Mouse (Mus musculus): ENCODE measurements at regions not wholly inside any gene's neighbourhood (a gene's known extent, or its start where the extent isn't known, plus 50 kb on each side); places are given as distances from the start of the nearest gene placed in this dataset.

DNA sequence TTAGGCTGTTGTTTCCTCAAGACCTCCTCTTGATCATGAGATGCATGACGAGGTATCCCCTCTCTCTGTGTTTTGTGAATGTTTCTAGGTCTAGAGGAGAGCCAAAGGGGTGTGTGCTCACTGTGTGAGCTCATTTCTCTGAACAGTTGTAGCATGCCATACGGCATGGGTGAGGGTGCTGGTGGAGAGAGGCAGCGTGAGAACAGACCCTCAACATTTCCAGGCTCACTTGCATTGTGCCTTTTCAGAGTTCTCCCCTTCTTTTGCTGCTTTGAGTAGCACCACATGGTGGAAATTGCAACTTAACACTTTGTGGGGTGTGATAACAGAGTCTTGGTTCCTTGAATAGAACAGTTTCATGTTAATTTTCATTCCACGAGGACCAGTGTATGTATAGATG lies 315.8 kb downstream of the Brinp2 start:
- no peaks in the 10 kb centered on the region for H3K36me3 ChIP-seq
- DNase-seq (ENCODE audit: low spot score) = no peak
- no peaks in the 10 kb centered on the region for H3K27me3 ChIP-seq (ENCODE audit: low read depth, poor library complexity, severe bottlenecking)
- WGBS = 78% methylated on average over 4 of the region's 4 CpGs
- no peaks in the 10 kb centered on the region for H3K9me3 ChIP-seq (replicated peaks)
- H3K4me3 ChIP-seq = no peak overlapping the region
- H3K27ac ChIP-seq = no peak overlapping the region
- no peaks in the 10 kb centered on the region for H3K4me1 ChIP-seq

GRCm38 (mm10) chr1:158052644-158053043 lies 303.5 kb downstream of the Brinp2 start:
- H3K9me3 ChIP-seq (replicated peaks) = no peaks in the 10 kb centered on the region
- H3K36me3 ChIP-seq = no peaks in the 10 kb centered on the region
- H3K27ac ChIP-seq = no peak overlapping the region
- DNase-seq (ENCODE audit: low spot score) = no peak
- H3K4me1 ChIP-seq = no peaks in the 10 kb centered on the region
- H3K27me3 ChIP-seq (ENCODE audit: low read depth, poor library complexity, severe bottlenecking) = no peaks in the 10 kb centered on the region
- WGBS = 84% methylated on average over 4 of the region's 4 CpGs
- no peak overlapping the region for H3K4me3 ChIP-seq

DNA sequence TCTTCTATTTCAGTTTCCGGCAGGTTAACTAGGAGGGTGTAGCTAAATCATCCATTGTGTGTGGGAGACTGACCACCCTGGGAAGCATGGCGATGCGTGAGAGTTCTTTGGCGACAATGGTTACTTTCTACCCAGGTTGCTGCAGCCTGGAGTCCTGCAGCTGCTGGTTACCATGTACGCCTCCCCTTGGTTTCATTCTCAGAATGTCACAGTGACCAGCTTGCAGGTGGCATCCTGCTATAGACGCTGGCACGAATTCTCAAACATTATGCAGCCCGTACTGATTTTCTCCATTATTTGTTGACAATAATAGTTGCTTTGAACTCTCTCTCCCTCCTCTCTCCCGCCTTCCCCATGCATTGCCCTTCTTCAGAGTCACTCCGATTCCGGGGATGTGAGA lies 301.2 kb downstream of the Brinp2 start:
- Histone ChIP-seq H3K36me3 (no peaks in the 10 kb centered on the region), H3K27me3 (ENCODE audit: low read depth, poor library complexity, severe bottlenecking) (no peaks in the 10 kb centered on the region), H3K9me3 (replicated peaks) (no peaks in the 10 kb centered on the region), H3K4me3 (no peak overlapping the region), H3K27ac (no peak overlapping the region), H3K4me1 (no peaks in the 10 kb centered on the region)
- DNase-seq (ENCODE audit: low spot score) = no peak
- 85% methylated on average over 11 of the region's 11 CpGs for WGBS

DNA sequence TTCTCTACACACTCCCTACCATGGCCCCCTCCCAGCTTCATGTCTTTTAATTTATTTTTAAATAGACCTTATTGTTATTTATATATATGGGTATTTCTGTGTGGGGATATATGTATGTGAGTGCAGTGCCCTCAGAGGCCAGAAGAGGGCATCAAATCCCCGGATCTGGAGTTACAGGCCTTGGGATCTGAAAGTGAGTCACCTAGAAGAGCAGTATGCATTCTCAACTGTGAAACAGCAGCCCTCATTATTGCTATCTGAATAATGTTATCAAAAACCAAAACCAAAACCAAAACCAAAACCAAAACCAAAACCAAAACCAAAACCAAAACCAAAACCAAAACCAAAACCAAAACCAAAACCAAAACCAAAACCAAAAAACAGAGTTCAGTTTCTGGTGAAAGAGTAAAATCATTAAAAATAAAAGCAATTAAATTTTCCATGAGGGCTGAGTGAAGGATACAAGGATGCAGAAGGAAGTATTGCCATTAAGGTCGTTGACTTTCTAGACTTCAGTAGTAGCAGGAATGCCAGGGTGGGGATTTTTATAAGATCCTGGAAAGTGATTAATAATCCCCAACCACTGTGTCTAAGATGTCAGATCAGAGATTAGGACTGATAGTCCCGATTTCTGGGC lies 299.0 kb downstream of the Brinp2 start:
- no peaks in the 10 kb centered on the region for H3K4me1 ChIP-seq

GRCm38 (mm10) chr1:158057789-158058188 lies 298.3 kb downstream of the Brinp2 start:
- no peaks in the 10 kb centered on the region for H3K4me1 ChIP-seq

More for the DNA sequence above, 299.0 kb downstream of the Brinp2 start:
- Histone ChIP-seq H3K27me3 (ENCODE audit: low read depth, poor library complexity, severe bottlenecking) (no peaks in the 10 kb centered on the region), H3K9me3 (replicated peaks) (no peaks in the 10 kb centered on the region), H3K36me3 (no peaks in the 10 kb centered on the region), H3K27ac (no peak overlapping the region), H3K4me3 (no peak overlapping the region)
- 72% methylated on average over 3 of the region's 3 CpGs for WGBS
- no peak for DNase-seq (ENCODE audit: low spot score)

GRCm38 (mm10) chr1:158061995-158062394 lies 294.1 kb downstream of the Brinp2 start:
- no peaks in the 10 kb centered on the region for H3K9me3 ChIP-seq (replicated peaks)
- WGBS = 89% methylated on average over 6 of the region's 6 CpGs
- no peaks in the 10 kb centered on the region for H3K36me3 ChIP-seq
- no peaks in the 10 kb centered on the region for H3K27me3 ChIP-seq (ENCODE audit: low read depth, poor library complexity, severe bottlenecking)
- H3K4me1 ChIP-seq = no peaks in the 10 kb centered on the region
- H3K27ac ChIP-seq = no peak overlapping the region
- no peak overlapping the region for H3K4me3 ChIP-seq
- DNase-seq (ENCODE audit: low spot score) = no peak

More at GRCm38 (mm10) chr1:158057789-158058188, 298.3 kb downstream of the Brinp2 start:
- Histone ChIP-seq H3K36me3 (no peaks in the 10 kb centered on the region), H3K4me3 (no peak overlapping the region), H3K9me3 (replicated peaks) (no peaks in the 10 kb centered on the region), H3K27ac (no peak overlapping the region), H3K27me3 (ENCODE audit: low read depth, poor library complexity, severe bottlenecking) (no peaks in the 10 kb centered on the region)
- no peak for DNase-seq (ENCODE audit: low spot score)

- Histone ChIP-seq H3K27ac (no peak overlapping the region), H3K9me3 (replicated peaks) (no peaks in the 10 kb centered on the region), H3K36me3 (no peaks in the 10 kb centered on the region), H3K4me1 (peaks cover 4% of the 10 kb centered on the region; the same call in 1 of the 2 replicates), H3K4me3 (no peak overlapping the region), H3K27me3 (ENCODE audit: low read depth, poor library complexity, severe bottlenecking) (no peaks in the 10 kb centered on the region)
- no peak for DNase-seq (ENCODE audit: low spot score)
- WGBS = 83% methylated on average over 1 of the region's 1 CpGs
These were observed 273.9 kb downstream of the Brinp2 start for GRCm38 (mm10) chr1:158082181-158082580.

DNA sequence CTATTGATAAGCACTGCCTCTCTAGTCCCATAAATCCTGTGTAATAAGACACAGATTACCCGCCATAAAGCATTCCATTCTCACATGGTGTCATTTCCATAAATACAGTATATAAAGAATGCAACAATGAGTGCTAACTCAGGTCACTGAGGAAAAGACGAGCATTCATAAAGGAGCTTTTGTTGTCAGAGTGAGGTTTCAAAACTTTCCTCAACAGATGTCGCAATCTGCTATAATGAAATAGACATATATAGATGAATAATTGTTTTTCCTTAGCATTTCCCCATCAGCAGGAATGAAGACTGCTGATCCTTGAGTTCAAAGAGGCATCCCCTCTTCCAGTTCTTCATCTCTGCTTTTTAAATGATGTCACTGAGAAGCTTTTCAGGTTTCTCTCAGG lies 270.3 kb downstream of the Brinp2 start:
- Histone ChIP-seq H3K4me1 (peaks cover 6% of the 10 kb centered on the region), H3K4me3 (no peak overlapping the region), H3K9me3 (replicated peaks) (no peaks in the 10 kb centered on the region), H3K27ac (no peak overlapping the region), H3K36me3 (no peaks in the 10 kb centered on the region), H3K27me3 (ENCODE audit: low read depth, poor library complexity, severe bottlenecking) (no peaks in the 10 kb centered on the region)
- 93% methylated on average over 3 of the region's 3 CpGs for WGBS
- no peak for DNase-seq (ENCODE audit: low spot score)

- no peak for DNase-seq (ENCODE audit: low spot score)
- Histone ChIP-seq H3K27ac (no peak overlapping the region), H3K4me1 (no peaks in the 10 kb centered on the region), H3K4me3 (no peak overlapping the region), H3K36me3 (no peaks in the 10 kb centered on the region), H3K27me3 (ENCODE audit: low read depth, poor library complexity, severe bottlenecking) (no peaks in the 10 kb centered on the region), H3K9me3 (replicated peaks) (no peaks in the 10 kb centered on the region)
- WGBS = 92% methylated on average over 4 of the region's 4 CpGs
These were observed 258.6 kb downstream of the Brinp2 start for GRCm38 (mm10) chr1:158097500-158097899.

- H3K27me3 ChIP-seq (ENCODE audit: low read depth, poor library complexity, severe bottlenecking) = no peaks in the 10 kb centered on the region
- 87% methylated on average over 2 of the region's 2 CpGs for WGBS
- H3K4me1 ChIP-seq = no peaks in the 10 kb centered on the region
- no peaks in the 10 kb centered on the region for H3K36me3 ChIP-seq
- H3K4me3 ChIP-seq = no peak overlapping the region
- no peak overlapping the region for H3K27ac ChIP-seq
- H3K9me3 ChIP-seq (replicated peaks) = no peaks in the 10 kb centered on the region
- DNase-seq (ENCODE audit: low spot score) = no peak
These were observed 236.4 kb downstream of the Brinp2 start for GRCm38 (mm10) chr1:158119708-158120107.

GRCm38 (mm10) chr1:158124902-158125301 lies 231.2 kb downstream of the Brinp2 start:
- Histone ChIP-seq H3K36me3 (no peaks in the 10 kb centered on the region), H3K27me3 (ENCODE audit: low read depth, poor library complexity, severe bottlenecking) (no peaks in the 10 kb centered on the region), H3K4me3 (no peak overlapping the region), H3K4me1 (no peaks in the 10 kb centered on the region), H3K9me3 (replicated peaks) (no peaks in the 10 kb centered on the region), H3K27ac (no peak overlapping the region)
- no peak for DNase-seq (ENCODE audit: low spot score)
- WGBS = 86% methylated on average over 3 of the region's 3 CpGs

GRCm38 (mm10) chr1:158126272-158126671 lies 229.9 kb downstream of the Brinp2 start:
- Histone ChIP-seq H3K27ac (no peak overlapping the region), H3K27me3 (ENCODE audit: low read depth, poor library complexity, severe bottlenecking) (no peaks in the 10 kb centered on the region), H3K9me3 (replicated peaks) (no peaks in the 10 kb centered on the region), H3K36me3 (no peaks in the 10 kb centered on the region), H3K4me3 (no peak overlapping the region), H3K4me1 (no peaks in the 10 kb centered on the region)
- WGBS = 96% methylated on average over 2 of the region's 2 CpGs
- no peak for DNase-seq (ENCODE audit: low spot score)

GRCm38 (mm10) chr1:158129243-158129770 lies 226.8 kb downstream of the Brinp2 start:
- peaks cover 7% of the 10 kb centered on the region for H3K4me1 ChIP-seq
- no peaks in the 10 kb centered on the region for H3K27me3 ChIP-seq (ENCODE audit: low read depth, poor library complexity, severe bottlenecking)
- H3K4me3 ChIP-seq = no peak overlapping the region
- H3K36me3 ChIP-seq = no peaks in the 10 kb centered on the region
- no peak overlapping the region for H3K27ac ChIP-seq
- no peak for DNase-seq (ENCODE audit: low spot score)
- 92% methylated on average over 3 of the region's 3 CpGs for WGBS
- H3K9me3 ChIP-seq (replicated peaks) = no peaks in the 10 kb centered on the region

DNA sequence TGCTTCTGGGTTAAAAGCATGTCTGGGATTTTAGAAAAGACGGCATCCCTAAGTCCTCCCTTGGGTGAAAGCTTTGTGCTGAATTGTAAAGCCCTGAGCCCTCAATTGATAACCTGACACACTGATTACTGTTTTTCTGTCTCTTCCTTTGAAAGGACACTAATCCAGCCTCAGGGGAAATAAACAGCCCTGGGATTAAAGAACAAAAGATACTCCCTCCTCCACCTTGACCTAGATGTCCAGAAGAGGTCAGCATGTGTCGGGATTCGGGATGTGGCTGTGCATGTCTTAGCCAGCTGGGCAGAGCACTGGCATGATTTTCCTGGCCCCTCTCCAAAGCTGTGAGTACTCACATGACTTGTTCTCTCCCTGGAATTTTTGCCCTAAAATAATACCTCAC lies 208.6 kb downstream of the Brinp2 start:
- Histone ChIP-seq H3K9me3 (replicated peaks) (no peaks in the 10 kb centered on the region), H3K4me1 (no peaks in the 10 kb centered on the region), H3K27ac (no peak overlapping the region), H3K27me3 (ENCODE audit: low read depth, poor library complexity, severe bottlenecking) (no peaks in the 10 kb centered on the region), H3K36me3 (no peaks in the 10 kb centered on the region), H3K4me3 (no peak overlapping the region)
- DNase-seq (ENCODE audit: low spot score) = no peak
- 25% methylated on average over 3 of the region's 3 CpGs for WGBS
